Mouse (Mus musculus): Measurements from ENCODE around the gene Tbata.

- TF ChIP-seq POLR2A (IDR thresholded peaks at IDR 0.05; ENCODE audit: control insufficient read depth, extremely low read depth, insufficient read depth, low read length, poor library complexity) (no peak), CTCF (IDR thresholded peaks at IDR 0.05; ENCODE audit: borderline replicate concordance, control insufficient read depth, extremely low read depth, insufficient read depth, low read length, poor library complexity) (no peak)
Measured at GRCm38 (mm10) chr10:61130959-61131358, 40.8 kb upstream of the Tbata start.

Data from thymus, adult 2 months (tissue).